Comparison of ENCODE assay signal across 8 mouse cellular contexts in the genomic region with DNA sequence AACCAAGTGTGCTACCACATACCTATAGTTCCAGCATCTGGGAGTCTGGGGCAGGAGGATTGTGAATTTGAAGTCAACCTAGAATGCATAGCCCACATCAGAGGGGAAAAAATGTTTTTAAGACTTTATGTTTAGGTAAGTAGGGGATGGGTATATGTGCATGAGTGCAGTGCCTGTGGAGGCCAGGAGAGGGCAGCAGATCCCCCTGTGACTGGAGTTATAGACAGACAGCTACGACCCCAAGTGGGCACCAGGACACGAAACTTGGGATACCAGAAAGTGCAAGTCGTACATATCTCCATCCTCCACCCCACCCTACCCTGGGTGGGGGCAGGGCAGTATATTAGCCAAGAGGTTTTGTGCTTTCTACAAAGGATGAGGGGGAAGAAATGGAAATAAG. TPM values are rescaled to one million over a fixed set of nuclear protein-coding genes. Genes with fewer than 3 reads are reported as not detected.
DNase-seq lines count a peak whose midpoint lies in the region; ATAC-seq lines count a peak whose summit lies in the region.

No protein-coding gene starts in this region.

- 81% methylated on average over 3 of the region's 3 CpGs for WGBS in forebrain, embryonic 10.5 days
- 55% methylated on average over 3 of the region's 3 CpGs for WGBS in forebrain, embryonic 15.5 days
- 76% methylated on average over 3 of the region's 3 CpGs for WGBS in midbrain, embryonic 11.5 days
- 63% methylated on average over 3 of the region's 3 CpGs for WGBS in midbrain, embryonic 16.5 days

- no peak overlapping the region for H3K4me3 ChIP-seq in forebrain, embryonic 10.5 days
- H3K4me3 ChIP-seq in forebrain, embryonic 15.5 days, result no peak overlapping the region
- H3K4me3 ChIP-seq in midbrain, embryonic 11.5 days (ENCODE audit: low read depth, low read length), result no peak overlapping the region
- H3K4me3 ChIP-seq in midbrain, embryonic 16.5 days (ENCODE audit: low read depth, low read length), result no peak overlapping the region

- H3K27ac ChIP-seq in forebrain, embryonic 10.5 days, result no peak overlapping the region
- no peak overlapping the region for H3K27ac ChIP-seq in forebrain, embryonic 15.5 days (replicated peaks)
- H3K27ac ChIP-seq in midbrain, embryonic 11.5 days (ENCODE audit: low read depth, low read length), result no peak overlapping the region
- no peak overlapping the region for H3K27ac ChIP-seq in midbrain, embryonic 16.5 days (ENCODE audit: low read length)

- peaks cover 72% of the 10 kb centered on the region for H3K36me3 ChIP-seq in forebrain, embryonic 10.5 days (replicated peaks)
- peaks cover 67% of the 10 kb centered on the region for H3K36me3 ChIP-seq in forebrain, embryonic 15.5 days
- H3K36me3 ChIP-seq in midbrain, embryonic 11.5 days (ENCODE audit: control insufficient read depth, insufficient read depth, low read length), result peaks cover 40% of the 10 kb centered on the region
- peaks cover 48% of the 10 kb centered on the region for H3K36me3 ChIP-seq in midbrain, embryonic 16.5 days (ENCODE audit: control insufficient read depth, insufficient read depth, low read length)

- peak; percentile 59 for DNase-seq in forebrain, embryonic 10.5 days (ENCODE audit: extremely low spot score, low spot score)
- DNase-seq in midbrain, embryonic 11.5 days (ENCODE audit: low spot score, missing footprints), result peak; percentile 94
- DNase-seq in embryo, embryonic 11 days, result peak; percentile 49
- DNase-seq in retina, embryonic 14.5 days (ENCODE audit: low spot score), result peak; percentile 59
- no peak for DNase-seq in gastrocnemius, postnatal 25 days
- no peak for DNase-seq in spleen, postnatal 14 days (ENCODE audit: low spot score in 2 of 2)

- no peak for ATAC-seq in forebrain, embryonic 15.5 days (replicated peaks)
- ATAC-seq in midbrain, embryonic 11.5 days (ENCODE audit: low FRiP score), result no peak
- ATAC-seq in midbrain, embryonic 16.5 days, result no peak

- H3K4me1 ChIP-seq in forebrain, embryonic 10.5 days, result peaks cover 8% of the 10 kb centered on the region
- H3K4me1 ChIP-seq in forebrain, embryonic 15.5 days, result 0 out of 2 replicates have a peak, but pooled peaks cover 2% of the 10 kb centered on the region
- H3K4me1 ChIP-seq in midbrain, embryonic 11.5 days (ENCODE audit: control insufficient read depth, insufficient read depth, low read length), result peaks cover 2% of the 10 kb centered on the region; the same call in 1 of the 2 replicates
- no peaks in the 10 kb centered on the region for H3K4me1 ChIP-seq in midbrain, embryonic 16.5 days (ENCODE audit: control insufficient read depth, insufficient read depth, low read length)

- H3K4me2 ChIP-seq in forebrain, embryonic 15.5 days (replicated peaks), result no peak overlapping the region
- no peak overlapping the region for H3K4me2 ChIP-seq in midbrain, embryonic 11.5 days
- no peak overlapping the region for H3K4me2 ChIP-seq in midbrain, embryonic 16.5 days (ENCODE audit: low read length)

- peaks cover 4% of the 10 kb centered on the region; the same call in 1 of the 2 replicates for H3K9me3 ChIP-seq in forebrain, embryonic 10.5 days
- no peaks in the 10 kb centered on the region for H3K9me3 ChIP-seq in forebrain, embryonic 15.5 days
- H3K9me3 ChIP-seq in midbrain, embryonic 11.5 days (ENCODE audit: control insufficient read depth, low read length), result no peaks in the 10 kb centered on the region
- no peaks in the 10 kb centered on the region for H3K9me3 ChIP-seq in midbrain, embryonic 16.5 days (replicated peaks; ENCODE audit: control insufficient read depth, low read length, poor library complexity, severe bottlenecking)

- H3K27me3 ChIP-seq in forebrain, embryonic 10.5 days (ENCODE audit: poor library complexity, severe bottlenecking), result no peaks in the 10 kb centered on the region
- no peaks in the 10 kb centered on the region for H3K27me3 ChIP-seq in forebrain, embryonic 15.5 days
- no peaks in the 10 kb centered on the region for H3K27me3 ChIP-seq in midbrain, embryonic 11.5 days (ENCODE audit: control insufficient read depth, insufficient read depth, low read length)
- no peaks in the 10 kb centered on the region for H3K27me3 ChIP-seq in midbrain, embryonic 16.5 days (ENCODE audit: control insufficient read depth, insufficient read depth, low read depth, low read length)

- H3K9ac ChIP-seq in forebrain, embryonic 15.5 days (replicated peaks), result no peak overlapping the region
- H3K9ac ChIP-seq in midbrain, embryonic 11.5 days (ENCODE audit: low read length), result no peak overlapping the region
- H3K9ac ChIP-seq in midbrain, embryonic 16.5 days (ENCODE audit: low read depth, low read length), result no peak overlapping the region

RNA-seq across cellular contexts. Expression of a gene that starts 4.0 kb away (rescaled TPM):
- polyA plus RNA-seq in forebrain, embryonic 10.5 days (2016; fragmentation: Nextera tagmentation; extraction: Ambion mirVana), result 1.1 and 1.7 TPM in 2 replicates
- polyA plus RNA-seq in forebrain, embryonic 15.5 days (2015; fragmentation: Nextera tagmentation; extraction: Ambion mirVana), result 9.4 and 14.8 TPM in 2 replicates
- polyA plus RNA-seq in midbrain, embryonic 11.5 days (2014; fragmentation: Nextera tagmentation; extraction: Ambion mirVana), result 0.93 and 1.4 TPM in 2 replicates
- 18.2 and 18.8 TPM in 2 replicates for polyA plus RNA-seq in midbrain, embryonic 16.5 days (2015; fragmentation: Nextera tagmentation; extraction: Ambion mirVana)
- total RNA-seq in gastrocnemius, postnatal 25 days (2021), result not detected

RNA-seq across cellular contexts. Expression of a gene that starts 4.1 kb away (rescaled TPM):
- not detected in 2 replicates for polyA plus RNA-seq in forebrain, embryonic 10.5 days (2016; fragmentation: Nextera tagmentation; extraction: Ambion mirVana)
- not detected in 2 replicates for polyA plus RNA-seq in forebrain, embryonic 15.5 days (2015; fragmentation: Nextera tagmentation; extraction: Ambion mirVana)
- not detected in 2 replicates for polyA plus RNA-seq in midbrain, embryonic 11.5 days (2014; fragmentation: Nextera tagmentation; extraction: Ambion mirVana)
- polyA plus RNA-seq in midbrain, embryonic 16.5 days (2015; fragmentation: Nextera tagmentation; extraction: Ambion mirVana), result 0.54 and 0.72 TPM in 2 replicates
- total RNA-seq in gastrocnemius, postnatal 25 days (2021), result not detected

RNA-seq across cellular contexts. Expression of a gene that starts 6.3 kb away (rescaled TPM):
- 55.2 and 56.3 TPM in 2 replicates for polyA plus RNA-seq in forebrain, embryonic 10.5 days (2016; fragmentation: Nextera tagmentation; extraction: Ambion mirVana)
- 79.0 and 86.9 TPM in 2 replicates for polyA plus RNA-seq in forebrain, embryonic 15.5 days (2015; fragmentation: Nextera tagmentation; extraction: Ambion mirVana)
- polyA plus RNA-seq in midbrain, embryonic 11.5 days (2014; fragmentation: Nextera tagmentation; extraction: Ambion mirVana), result 57.4 and 59.1 TPM in 2 replicates
- polyA plus RNA-seq in midbrain, embryonic 16.5 days (2015; fragmentation: Nextera tagmentation; extraction: Ambion mirVana), result 104 and 106 TPM in 2 replicates
- 10 to 100 TPM; 10.1 to 10.4 TPM for total RNA-seq in gastrocnemius, postnatal 25 days (2021)

RNA-seq across cellular contexts. Expression of a gene that starts 10.6 kb away (rescaled TPM):
- polyA plus RNA-seq in forebrain, embryonic 10.5 days (2016; fragmentation: Nextera tagmentation; extraction: Ambion mirVana), result 4.1 and 4.3 TPM in 2 replicates
- 3.6 and 3.9 TPM in 2 replicates for polyA plus RNA-seq in forebrain, embryonic 15.5 days (2015; fragmentation: Nextera tagmentation; extraction: Ambion mirVana)
- 4.0 and 4.1 TPM in 2 replicates for polyA plus RNA-seq in midbrain, embryonic 11.5 days (2014; fragmentation: Nextera tagmentation; extraction: Ambion mirVana)
- polyA plus RNA-seq in midbrain, embryonic 16.5 days (2015; fragmentation: Nextera tagmentation; extraction: Ambion mirVana), result 3.1 and 4.1 TPM in 2 replicates
- 10 to 100 TPM; 12.1 to 13.0 TPM for total RNA-seq in gastrocnemius, postnatal 25 days (2021)

RNA-seq across cellular contexts. Expression of a gene that starts 11.1 kb away (rescaled TPM):
- polyA plus RNA-seq in forebrain, embryonic 10.5 days (2016; fragmentation: Nextera tagmentation; extraction: Ambion mirVana), result 418 and 425 TPM in 2 replicates
- 228 and 236 TPM in 2 replicates for polyA plus RNA-seq in forebrain, embryonic 15.5 days (2015; fragmentation: Nextera tagmentation; extraction: Ambion mirVana)
- polyA plus RNA-seq in midbrain, embryonic 11.5 days (2014; fragmentation: Nextera tagmentation; extraction: Ambion mirVana), result 339 and 364 TPM in 2 replicates
- polyA plus RNA-seq in midbrain, embryonic 16.5 days (2015; fragmentation: Nextera tagmentation; extraction: Ambion mirVana), result 192 and 197 TPM in 2 replicates
- total RNA-seq in gastrocnemius, postnatal 25 days (2021), result 10 to 100 TPM; 31.4 to 31.8 TPM

Comparison
In these comparisons a context has a peak if more than half of its experiments do, and no peak if none do; other contexts are left out.
1. DNase-seq: peak in forebrain, embryonic 10.5 days (single experiment), midbrain, embryonic 11.5 days (single experiment), embryo, embryonic 11 days (single experiment) and retina, embryonic 14.5 days (single experiment); none in gastrocnemius, postnatal 25 days (single experiment) and spleen, postnatal 14 days (0 of 2).